Mouse (Mus musculus): ENCODE measurements around the gene Fam167b.
"Not testable (repeated sequence)": the region's sequence is repeated elsewhere in the genome, so short reads cannot be mapped to it uniquely, and the experiment has no call there.

Fam167b gene

DNA sequence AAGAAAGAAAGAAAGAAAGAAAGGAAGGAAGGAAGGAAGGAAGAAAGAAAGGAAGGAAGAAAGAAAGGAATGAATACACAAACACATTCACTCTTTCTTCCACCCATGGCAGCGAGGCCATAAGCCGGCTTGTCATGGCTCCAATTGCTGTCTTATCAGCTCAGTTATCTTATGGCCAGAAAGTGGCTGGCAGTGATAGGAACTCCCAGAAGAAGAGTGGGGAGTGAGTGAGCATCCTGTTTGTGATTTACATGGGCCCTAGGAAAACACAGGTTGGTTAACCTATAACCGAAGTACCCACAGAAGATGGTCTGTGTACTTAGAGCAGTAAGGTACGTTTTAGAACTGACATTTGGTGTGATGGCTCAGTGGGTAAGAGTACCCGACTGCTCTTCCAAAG lies 17.2 kb downstream of the Fam167b start:
- DNase-seq (ENCODE audit: low spot score) = no peak

DNA sequence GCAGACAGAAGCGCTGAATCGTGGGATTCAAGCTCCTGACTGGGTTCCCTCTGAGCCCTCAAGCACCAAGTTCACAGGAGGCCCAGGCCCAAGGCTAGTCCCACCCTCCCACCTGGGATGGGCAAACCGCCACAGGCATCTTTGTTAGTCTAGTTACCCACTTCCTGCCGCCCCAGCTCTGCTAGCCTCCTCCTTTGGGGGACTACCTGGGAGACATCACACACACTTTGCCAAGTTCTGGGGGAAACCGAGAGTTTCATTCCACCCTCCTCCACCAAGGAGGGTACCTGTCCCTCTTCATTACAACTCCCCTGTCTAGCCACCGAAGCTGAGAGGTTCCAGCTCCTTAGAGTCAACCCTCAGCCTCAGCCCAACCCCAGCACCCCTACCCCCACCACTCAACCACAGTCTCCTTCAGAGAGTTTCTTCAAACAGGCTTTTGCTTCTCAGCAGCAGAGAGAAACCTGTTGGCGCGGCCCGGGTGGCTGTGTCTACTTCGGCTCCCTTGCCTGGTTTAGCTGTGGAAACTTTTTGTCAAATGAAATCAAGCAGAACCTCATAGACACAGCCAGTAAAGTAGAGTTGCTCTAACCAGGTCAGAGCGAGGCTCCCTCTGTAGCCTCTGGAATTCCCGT lies 19.9 kb downstream of the Fam167b start:
- DNase-seq (ENCODE audit: low spot score) = no peak

DNA sequence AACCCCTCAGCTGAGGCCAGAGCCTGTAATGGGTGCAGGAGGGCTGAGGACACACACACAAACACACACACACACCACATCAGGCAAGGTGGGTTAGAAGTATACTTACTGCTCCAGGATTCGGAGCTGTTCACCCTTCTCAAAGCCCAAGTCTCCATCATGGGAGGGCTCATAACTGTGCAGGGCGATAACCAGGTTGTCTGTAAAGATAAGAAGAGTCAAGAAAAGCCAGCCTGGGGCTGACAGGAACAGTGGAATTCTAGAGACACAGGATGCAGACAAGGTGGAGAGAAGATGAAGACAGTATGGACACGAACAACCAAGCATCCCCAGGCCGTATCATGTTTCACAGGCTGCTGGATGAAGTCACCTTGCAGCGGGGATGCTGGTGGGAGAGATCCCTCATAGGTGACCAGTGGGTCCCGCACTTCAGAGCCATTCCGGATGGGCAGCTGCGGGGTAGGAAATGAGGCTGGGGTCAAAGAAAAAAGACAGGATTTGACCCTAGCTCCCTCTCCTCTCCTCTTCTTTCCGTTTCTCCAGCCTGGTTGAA lies 21.0 kb downstream of the Fam167b start:
- no peak for DNase-seq (ENCODE audit: low spot score)

- DNase-seq (ENCODE audit: low spot score) = peak; percentile 96
These were observed 21.7 kb downstream of the Fam167b start for GRCm38 (mm10) chr4:129556532-129557223.

- no peak for DNase-seq (ENCODE audit: low spot score)
These were observed 22.4 kb downstream of the Fam167b start for GRCm38 (mm10) chr4:129555862-129556531.

DNA sequence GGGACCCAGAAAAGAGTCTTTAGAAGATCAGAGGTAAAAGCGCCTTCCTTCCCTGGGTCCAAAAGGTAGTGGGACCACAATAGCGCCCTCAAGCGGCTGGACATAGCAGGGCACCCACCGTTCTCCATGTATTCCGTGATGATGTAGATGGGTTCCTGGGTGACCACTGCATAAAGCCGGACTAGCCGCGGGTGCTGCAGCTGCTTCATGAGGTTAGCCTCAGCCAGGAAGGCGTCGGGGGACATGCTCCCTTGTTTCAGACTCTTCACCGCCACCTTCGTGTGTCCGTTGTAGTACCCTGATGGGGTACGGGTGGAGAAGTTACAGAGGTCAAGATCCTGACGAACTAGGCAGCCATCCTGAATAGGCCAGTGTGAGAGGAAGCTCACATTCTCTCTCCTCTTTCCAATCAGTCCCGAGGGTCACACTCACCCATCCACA lies 22.9 kb downstream of the Fam167b start:
- peak; percentile 82 for DNase-seq (ENCODE audit: low spot score)

DNA sequence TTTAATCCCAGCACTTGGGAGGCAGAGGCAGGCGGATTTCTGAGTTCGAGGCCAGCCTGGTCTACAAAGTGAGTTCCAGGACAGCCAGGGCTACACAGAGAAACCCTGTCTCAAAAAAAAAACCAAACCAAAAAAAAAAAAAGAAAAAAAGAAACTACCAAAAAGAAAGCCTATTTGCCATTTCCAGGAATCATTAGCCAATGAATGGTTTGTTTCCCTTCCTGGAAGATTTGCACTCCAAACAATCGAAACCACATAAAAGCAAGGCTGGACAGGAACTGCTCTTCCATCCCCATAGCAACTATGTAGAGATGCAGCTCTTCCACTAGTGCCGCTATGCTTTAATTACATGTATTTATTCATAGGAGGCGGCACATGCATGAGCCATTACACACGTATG lies 23.8 kb downstream of the Fam167b start:
- DNase-seq (ENCODE audit: low spot score) = not testable (repeated sequence)

GRCm38 (mm10) chr4:129550295-129550694 lies 28.1 kb downstream of the Fam167b start:
- DNase-seq (ENCODE audit: low spot score) = peak; percentile 60

DNA sequence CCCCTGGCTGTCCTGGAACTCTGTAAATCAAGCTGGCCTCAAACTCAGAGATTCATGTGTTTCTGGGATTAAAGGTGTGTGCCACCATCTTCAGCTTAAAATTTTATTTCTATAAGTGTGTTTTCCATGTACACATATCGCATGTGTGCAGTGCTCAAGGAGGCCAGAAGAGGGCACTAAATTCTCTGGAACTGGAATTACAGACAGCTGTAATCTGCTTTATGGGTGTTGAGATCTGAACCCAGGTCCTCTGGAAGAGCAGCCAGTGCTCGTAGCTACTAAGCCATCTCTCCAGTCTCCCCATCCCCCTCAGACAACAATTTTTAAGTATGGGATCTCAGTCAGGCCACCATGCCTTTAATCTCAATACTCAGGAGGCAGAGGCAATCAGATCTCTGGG lies 29.0 kb downstream of the Fam167b start:
- DNase-seq (ENCODE audit: low spot score) = peak; percentile 50

DNA sequence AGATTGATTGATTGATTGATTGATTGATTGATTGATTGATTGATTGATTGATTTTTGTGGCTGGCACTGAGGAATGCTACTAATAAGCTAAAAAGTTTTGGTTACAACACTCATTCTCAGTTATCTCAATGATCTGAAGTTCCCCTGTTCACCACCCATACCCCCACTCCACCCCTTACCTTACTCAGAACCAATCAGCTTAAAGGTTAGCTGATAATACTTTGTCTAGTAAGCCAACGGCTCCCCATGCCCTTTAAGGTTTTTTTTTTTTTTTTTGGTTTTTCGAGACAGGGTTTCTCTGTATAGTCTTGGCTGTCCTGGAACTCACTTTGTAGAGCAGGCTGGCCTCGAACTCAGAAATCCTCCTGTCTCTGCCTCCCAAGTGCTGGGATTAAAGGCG lies 30.7 kb downstream of the Fam167b start:
- DNase-seq (ENCODE audit: low spot score) = not testable (repeated sequence)

DNA sequence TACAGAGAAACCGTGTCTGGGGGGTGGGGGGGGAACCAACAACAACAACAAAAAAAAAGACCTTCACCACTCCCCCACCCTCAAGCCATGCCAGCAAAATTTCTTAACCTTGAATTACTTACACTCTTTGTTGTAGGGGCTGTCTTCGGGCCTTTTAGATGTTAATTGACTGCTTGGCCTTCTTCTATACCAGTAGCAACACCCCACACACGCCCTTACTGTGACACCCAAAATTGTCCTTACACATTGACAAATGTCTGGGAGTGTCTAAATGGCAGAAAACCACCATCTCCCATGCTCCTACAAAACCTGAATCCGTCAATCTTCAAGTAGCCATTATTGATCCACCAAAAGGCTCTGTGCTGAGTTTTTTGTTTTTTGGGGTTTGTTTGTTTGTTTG lies 34.2 kb downstream of the Fam167b start:
- no peak for DNase-seq (ENCODE audit: low spot score)

DNA sequence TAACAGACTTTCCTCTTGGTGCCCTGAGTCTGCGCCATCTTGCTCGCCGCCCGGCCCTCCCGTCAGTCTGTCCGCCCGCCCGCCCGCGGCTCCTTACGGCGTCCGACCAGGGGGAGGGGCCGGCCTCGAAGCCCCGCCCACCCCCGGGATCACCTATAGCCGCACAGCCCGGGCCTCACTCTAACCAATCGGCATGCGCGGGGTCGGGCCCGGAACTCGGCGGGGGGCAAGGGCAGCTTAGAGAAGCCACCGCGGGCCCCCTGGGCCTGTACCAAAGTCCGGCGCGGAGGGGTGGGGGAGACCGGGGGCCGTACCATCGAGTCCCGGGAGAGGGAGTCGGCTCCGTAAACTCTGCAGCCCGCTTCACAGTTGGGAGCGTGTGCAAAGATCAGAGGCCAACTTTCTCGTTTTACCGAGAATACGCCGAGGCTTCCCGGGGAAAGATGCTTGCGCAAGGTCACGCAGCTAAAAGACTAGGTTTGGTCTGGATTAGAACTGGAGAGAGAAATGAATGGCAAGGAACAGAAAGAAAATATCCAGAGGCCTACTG lies 35.7 kb downstream of the Fam167b start, which contains the start of gene Hdac1:
Gene Hdac1 (minus strand): TSS at position 122 of the 550 bp plus-strand sequence.
- peak; percentile 99 for DNase-seq (ENCODE audit: low spot score)

- DNase-seq (ENCODE audit: low spot score) = peak; percentile 59
These were observed 36.3 kb downstream of the Fam167b start for GRCm38 (mm10) chr4:129541868-129542591.

DNA sequence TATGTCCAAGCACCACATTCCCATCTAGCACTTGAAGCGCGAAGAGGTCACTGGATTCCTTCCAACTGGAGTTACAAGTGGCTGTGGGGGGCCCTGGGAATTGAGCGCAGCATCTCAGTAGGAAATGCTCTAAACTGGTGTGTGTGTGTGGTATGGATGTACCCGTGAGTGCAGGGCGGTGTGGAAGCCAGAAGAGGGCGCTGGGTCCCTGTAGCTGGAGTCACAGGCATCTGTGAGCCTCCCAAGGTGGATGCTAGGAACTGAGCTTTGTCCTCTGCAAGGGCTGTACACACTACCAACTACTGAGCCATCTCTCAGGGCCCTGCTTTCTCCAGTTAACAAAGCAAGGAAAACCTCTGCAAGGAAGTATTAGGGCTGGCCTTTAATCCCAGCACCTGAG lies 38.3 kb downstream of the Fam167b start:
- no peak for DNase-seq (ENCODE audit: low spot score)

- DNase-seq (ENCODE audit: low spot score) = not testable (repeated sequence)
These were observed 49.4 kb downstream of the Fam167b start for GRCm38 (mm10) chr4:129528901-129529300.
